Mouse (Mus musculus) kidney, postnatal 0 days (tissue): ENCODE results near the gene Ngef. TPM values are rescaled to one million over a fixed set of nuclear protein-coding genes. Genes with fewer than 3 reads are reported as not detected.

Source experiments
- ATAC-seq: fragments of 200-750 bp; cut with Nextera tagmentation; replicated peaks from 2 replicates; pipeline ENCODE4 v1.8.0; 2017; ENCODE audit warnings: low read depth, moderate number of reproducible peaks, moderate TSS enrichment, moderate library complexity; ENCODE audit not compliant: low FRiP score
- DNase-seq: peaks from one replicate; pipeline ENCODE4 v3.0.0-alpha.2; 2016; ENCODE audit warnings: low spot score
- H3K27ac ChIP-seq: fragments of 300-500 bp; sonication (generic); 2 replicates; pipeline ENCODE4 v1.5.1; 2014; ENCODE audit warnings: mild to moderate bottlenecking
- H3K27me3 ChIP-seq: fragments of 300-500 bp; sonication (generic); 2 replicates; pipeline ENCODE4 v1.6.1; 2014; ENCODE audit warnings: low read length, mixed read lengths; ENCODE audit not compliant: insufficient read depth
- H3K36me3 ChIP-seq: fragments of 300-500 bp; sonication (generic); 2 replicates; pipeline ENCODE4 v1.6.1; 2014; ENCODE audit warnings: low read length, mixed read lengths; ENCODE audit not compliant: insufficient read depth
- H3K4me1 ChIP-seq: fragments of 300-500 bp; sonication (generic); replicated peaks from 2 replicates; pipeline ENCODE4 v1.6.1; 2014; ENCODE audit warnings: antibody characterized with exemption, low read length, mixed read lengths; ENCODE audit not compliant: insufficient read depth
- H3K4me2 ChIP-seq: fragments of 300-500 bp; sonication (generic); 2 replicates; pipeline ENCODE4 v1.6.1; 2014; ENCODE audit warnings: mild to moderate bottlenecking, low read length, moderate library complexity, mixed read lengths
- H3K4me3 ChIP-seq: fragments of 300-500 bp; sonication (generic); replicated peaks from 2 replicates; pipeline ENCODE4 v1.5.1; 2014; ENCODE audit warnings: low read depth, low read length
- H3K9ac ChIP-seq: fragments of 300-500 bp; sonication (generic); 2 replicates; pipeline ENCODE4 v1.6.1; 2014; ENCODE audit warnings: low read depth, low read length
- H3K9me3 ChIP-seq: fragments of 300-500 bp; sonication (generic); replicated peaks from 2 replicates; pipeline ENCODE4 v1.6.1; 2016; ENCODE audit warnings: low read length, inconsistent platforms, mixed read lengths
- CTCF ChIP-seq: IDR thresholded peaks from 2 replicates; pipeline ENCODE4 v1.5.1; 2016; ENCODE audit warnings: antibody characterized with exemption, low read depth, mild to moderate bottlenecking, moderate library complexity
- WGBS: fragments of 180-500 bp; shearing (Covaris S2); extraction: QIAGEN DNeasy Blood & Tissue Kit; methylation state at CpG from one replicate; pipeline ENCODE4 v1.1.7; 2014; 5-methylcytosine and 5-hydroxymethylcytosine counted together
- polyA plus RNA-seq: library from polyadenylated mRNA; unstranded; fragments of >200 nt; fragmentation: Nextera tagmentation; extraction: Ambion mirVana; gene quantifications from 2 replicates; pipeline ENCODE4 v1.2.1, GENCODE M21; 2015

The Ngef gene
- polyA plus RNA-seq, 1 experiment from 2014 or later = 4.4 TPM

- H3K27ac ChIP-seq = no peak overlapping the region
- peak; percentile 46 for DNase-seq
- 38% methylated on average over 7 of the region's 7 CpGs for WGBS
- no peaks in the 10 kb centered on the region for H3K4me1 ChIP-seq
- no peaks in the 10 kb centered on the region for H3K36me3 ChIP-seq
- H3K27me3 ChIP-seq = no peaks in the 10 kb centered on the region
- H3K4me3 ChIP-seq = no peak overlapping the region
- H3K4me2 ChIP-seq = no peak overlapping the region
- ATAC-seq = no peak
- no peaks in the 10 kb centered on the region for H3K9me3 ChIP-seq
- H3K9ac ChIP-seq = no peak overlapping the region
- peak; percentile 76 for TF ChIP-seq CTCF
These were observed 34.9 kb upstream of the Ngef start for GRCm38 (mm10) chr1:87608416-87609046.

GRCm38 (mm10) chr1:87607385-87608091 is 33.9 kb upstream of the Ngef start:
- Histone ChIP-seq H3K9ac (no peak overlapping the region), H3K27me3 (no peaks in the 10 kb centered on the region), H3K9me3 (no peaks in the 10 kb centered on the region), H3K27ac (no peak overlapping the region), H3K4me1 (no peaks in the 10 kb centered on the region), H3K4me2 (no peak overlapping the region), H3K36me3 (no peaks in the 10 kb centered on the region), H3K4me3 (no peak overlapping the region)
- ATAC-seq (no peak), DNase-seq (no peak)
- WGBS = 82% methylated on average over 21 of the region's 21 CpGs
- no peak for TF ChIP-seq CTCF

GRCm38 (mm10) chr1:87605296-87605695 is 31.6 kb upstream of the Ngef start:
- Histone ChIP-seq H3K4me1 (no peaks in the 10 kb centered on the region), H3K27ac (no peak overlapping the region), H3K27me3 (no peaks in the 10 kb centered on the region), H3K9ac (no peak overlapping the region), H3K9me3 (no peaks in the 10 kb centered on the region), H3K4me3 (no peak overlapping the region), H3K36me3 (no peaks in the 10 kb centered on the region), H3K4me2 (no peak overlapping the region)
- no peak for ATAC-seq
- no peak for TF ChIP-seq CTCF
- WGBS = 91% methylated on average over 2 of the region's 2 CpGs
- DNase-seq = no peak

GRCm38 (mm10) chr1:87603389-87603788 is 29.7 kb upstream of the Ngef start:
- H3K9ac ChIP-seq = no peak overlapping the region
- no peak overlapping the region for H3K4me2 ChIP-seq
- no peaks in the 10 kb centered on the region for H3K36me3 ChIP-seq
- WGBS = 78% methylated on average over 5 of the region's 5 CpGs
- no peak overlapping the region for H3K4me3 ChIP-seq
- no peak for DNase-seq
- H3K27me3 ChIP-seq = no peaks in the 10 kb centered on the region
- no peaks in the 10 kb centered on the region for H3K4me1 ChIP-seq
- no peaks in the 10 kb centered on the region for H3K9me3 ChIP-seq
- TF ChIP-seq CTCF = no peak
- no peak overlapping the region for H3K27ac ChIP-seq
- no peak for ATAC-seq

- Histone ChIP-seq H3K4me2 (no peak overlapping the region), H3K36me3 (no peaks in the 10 kb centered on the region), H3K9me3 (no peaks in the 10 kb centered on the region), H3K9ac (no peak overlapping the region), H3K4me3 (no peak overlapping the region), H3K27ac (no peak overlapping the region), H3K27me3 (no peaks in the 10 kb centered on the region), H3K4me1 (no peaks in the 10 kb centered on the region)
- TF ChIP-seq CTCF = no peak
- ATAC-seq (no peak), DNase-seq (no peak)
- WGBS = 70% methylated on average over 2 of the region's 2 CpGs
These were observed 28.1 kb upstream of the Ngef start for GRCm38 (mm10) chr1:87601801-87602200.

GRCm38 (mm10) chr1:87600533-87600932 is 26.9 kb upstream of the Ngef start:
- Histone ChIP-seq H3K27ac (no peak overlapping the region), H3K9ac (no peak overlapping the region), H3K4me2 (no peak overlapping the region), H3K4me1 (no peaks in the 10 kb centered on the region), H3K36me3 (no peaks in the 10 kb centered on the region), H3K9me3 (no peaks in the 10 kb centered on the region), H3K27me3 (no peaks in the 10 kb centered on the region), H3K4me3 (no peak overlapping the region)
- DNase-seq (no peak), ATAC-seq (no peak)
- no peak for TF ChIP-seq CTCF
- WGBS = 77% methylated on average over 7 of the region's 7 CpGs
